Mouse (Mus musculus) effector memory CD4-positive, alpha-beta T cell, adult 5 months (primary cell): ENCODE data around the gene AW822073. TPM values are rescaled to one million over a fixed set of nuclear protein-coding genes. Genes with fewer than 3 reads are reported as not detected.

Experiments used
- polyA plus RNA-seq: library from polyadenylated mRNA; unstranded; fragments of 100-300 nt; shearing (Covaris generic); gene quantifications from one replicate; pipeline ENCODE4 v1.2.1, GENCODE M21; 2017

Gene AW822073
- polyA plus RNA-seq = not detected

GRCm38 (mm10) chr10:58224827-58225785 lies at the start of gene AW822073:
TSS of gene AW822073 (minus strand) at chr10:58224930.

GRCm38 (mm10) chr10:58255213-58255892 lies 30.6 kb upstream of the AW822073 start, which contains the start of gene Gcc2:
TSS of gene Gcc2 (plus strand) at chr10:58255497.

GRCm38 (mm10) chr10:58236613-58237012 lies 11.9 kb upstream of the AW822073 start, which contains the start of gene Gm4981:
TSS of gene Gm4981 (minus strand) at chr10:58236701.

GRCm38 (mm10) chr10:58232641-58232969 lies 7.9 kb upstream of the AW822073 start, which contains the start of gene Duxf3:
TSS of gene Duxf3 (minus strand) at chr10:58232675.

Other genes with a start within 250 kb of the AW822073 start
- 0.87 TPM for gene Duxf3, start 7.7 kb upstream of the AW822073 start, polyA plus RNA-seq
- not detected for gene Gm4981, start 11.8 kb upstream of the AW822073 start, polyA plus RNA-seq
- 59.6 TPM for gene Gcc2, start 30.6 kb upstream of the AW822073 start, polyA plus RNA-seq
- 112 TPM for gene Lims1, start 98.5 kb upstream of the AW822073 start, polyA plus RNA-seq
- gene Ranbp2, start 222.0 kb upstream of the AW822073 start, polyA plus RNA-seq = 89.6 TPM